Mouse (Mus musculus): ENCODE results near the gene Spaca4.
A peak's percentile ranks its signal among the peaks of the same experiment; 100 is the strongest.

Gene Spaca4

GRCm38 (mm10) chr7:45712022-45712757, 13.4 kb downstream of the Spaca4 start:
- DNase-seq (ENCODE audit: low spot score): peak; percentile 76

DNA sequence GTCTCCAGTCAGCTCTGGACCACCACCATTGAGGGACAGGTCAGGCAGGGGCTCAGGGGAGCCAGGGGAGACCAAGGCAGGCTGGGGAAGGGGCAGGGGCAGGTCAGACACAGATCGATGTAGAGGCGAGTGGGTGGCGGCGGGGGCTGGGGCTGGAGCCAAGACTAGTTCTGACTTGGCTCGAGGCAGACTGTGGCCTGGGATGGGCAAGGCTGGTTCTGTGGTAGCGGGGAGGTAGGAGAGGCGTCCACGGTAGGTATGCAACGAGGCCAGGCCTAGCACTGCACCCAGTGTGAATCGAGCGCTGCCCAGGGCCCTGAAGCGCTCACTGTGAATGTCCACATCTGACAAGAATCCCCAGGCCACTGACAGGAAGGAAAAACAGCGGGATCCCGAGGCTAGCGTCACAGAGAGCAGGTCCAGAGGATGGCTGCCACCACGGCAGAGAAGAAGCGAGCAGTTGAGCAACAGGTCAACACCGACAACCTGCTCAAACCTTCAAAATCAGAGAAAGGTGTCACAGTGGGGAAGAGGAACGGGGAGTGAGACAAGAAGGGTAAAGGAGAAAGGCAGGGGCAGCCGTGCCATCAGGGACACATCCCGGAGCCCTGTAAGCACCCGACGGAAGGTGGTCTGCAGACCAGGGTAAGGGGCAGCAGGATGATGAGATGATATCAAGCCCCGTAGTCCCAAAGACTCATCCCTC, 14.1 kb downstream of the Spaca4 start:
- DNase-seq (ENCODE audit: low spot score): no peak

- DNase-seq (ENCODE audit: low spot score): no peak
Observed at GRCm38 (mm10) chr7:45710477-45711191, 15.0 kb downstream of the Spaca4 start.

GRCm38 (mm10) chr7:45709677-45710355, 15.8 kb downstream of the Spaca4 start:
- DNase-seq (ENCODE audit: low spot score): no peak

DNA sequence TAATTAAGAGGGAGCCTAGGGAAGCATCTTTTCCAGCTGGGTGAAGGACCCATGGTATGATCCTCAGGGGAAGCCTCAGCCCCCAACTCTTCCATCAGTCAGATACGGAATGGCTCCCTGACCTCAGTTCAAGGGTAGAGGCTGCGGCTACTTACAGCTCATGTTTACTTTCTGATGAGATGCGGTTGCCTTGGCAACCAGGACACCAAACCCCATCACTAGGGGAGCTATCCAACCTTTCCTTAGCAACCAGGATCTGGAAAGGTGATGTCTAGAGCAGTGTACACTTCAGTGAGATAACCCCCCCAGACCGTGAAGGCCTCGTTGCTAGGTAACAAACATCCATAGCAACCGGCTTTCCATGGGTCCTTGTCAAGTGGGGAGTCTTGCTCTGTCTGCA, 16.6 kb downstream of the Spaca4 start:
- DNase-seq (ENCODE audit: low spot score): no peak

GRCm38 (mm10) chr7:45708221-45708761, 17.3 kb downstream of the Spaca4 start:
- no peak for DNase-seq (ENCODE audit: low spot score)

DNA sequence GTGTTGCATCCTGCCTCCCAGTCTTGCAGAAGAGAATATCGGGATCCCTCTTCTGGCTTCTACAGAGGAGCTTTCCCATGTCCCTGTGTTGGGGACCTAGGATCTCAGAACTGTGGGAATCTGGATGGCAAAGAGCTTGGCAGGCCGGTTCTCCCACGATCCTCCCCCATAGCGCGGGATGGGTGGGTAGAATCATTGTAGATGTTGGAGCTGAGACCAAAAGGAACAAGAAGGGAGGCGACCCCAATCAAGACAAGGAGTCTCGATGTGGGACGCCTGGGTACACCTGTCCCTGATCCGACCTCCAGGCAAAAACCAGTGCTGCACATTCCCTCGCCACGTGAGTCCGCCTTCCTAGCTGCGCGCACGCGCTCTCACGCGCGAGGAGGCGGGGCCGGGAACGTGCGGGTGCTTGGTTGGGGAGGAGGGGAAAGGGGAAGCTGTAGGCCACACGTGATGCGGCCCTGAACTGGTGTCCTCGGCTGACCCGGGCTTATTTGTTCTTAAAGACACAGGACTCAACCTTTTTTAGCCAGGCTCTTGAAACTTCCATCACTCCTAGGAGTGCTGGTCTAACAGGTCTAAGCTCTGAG, 18.1 kb downstream of the Spaca4 start:
- peak; percentile 96 for DNase-seq (ENCODE audit: low spot score)

GRCm38 (mm10) chr7:45706721-45707241, 18.8 kb downstream of the Spaca4 start:
- DNase-seq (ENCODE audit: low spot score): peak; percentile 92

DNA sequence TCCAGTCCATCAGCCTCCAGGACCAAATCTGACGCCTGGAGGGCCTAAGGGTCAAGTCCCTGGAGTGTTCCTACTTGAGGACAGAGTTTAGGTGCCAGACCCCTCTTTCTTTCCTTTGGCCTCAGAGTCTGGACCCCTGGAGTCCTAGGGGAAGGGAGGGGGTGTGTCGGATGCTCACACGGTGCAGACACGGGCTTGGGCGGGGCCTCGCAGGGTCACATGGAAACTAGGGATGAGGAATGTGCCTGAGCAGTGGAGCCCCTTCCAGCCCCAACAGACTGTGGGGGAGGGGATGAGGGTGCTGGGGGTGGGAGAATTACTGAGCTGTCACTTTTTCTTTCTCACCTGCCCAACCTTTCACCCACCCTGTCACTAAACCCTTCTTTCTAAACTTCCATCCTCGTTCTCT, 19.7 kb downstream of the Spaca4 start:
- DNase-seq (ENCODE audit: low spot score): peak; percentile 81

DNA sequence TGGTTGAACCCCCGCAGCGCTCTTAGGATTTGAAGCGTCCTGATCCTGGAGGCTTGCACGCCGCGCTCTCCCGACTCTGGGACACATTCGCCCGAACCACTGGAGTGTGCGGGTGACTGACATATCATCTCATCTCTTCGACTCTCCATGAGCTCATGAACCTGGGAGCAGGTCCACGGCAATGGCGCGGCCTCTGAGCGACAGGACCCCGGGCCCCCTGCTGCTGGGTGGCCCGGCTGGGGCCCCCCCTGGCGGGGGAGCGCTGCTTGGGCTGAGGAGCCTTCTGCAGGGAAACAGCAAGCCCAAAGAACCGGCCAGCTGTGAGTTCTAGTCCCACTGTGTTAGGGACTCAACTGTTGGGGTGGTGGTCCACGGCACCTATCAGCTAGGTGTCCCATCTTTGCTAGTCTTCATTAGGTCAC, 20.2 kb downstream of the Spaca4 start:
- DNase-seq (ENCODE audit: low spot score): no peak

- DNase-seq (ENCODE audit: low spot score): peak; percentile 97
Observed at GRCm38 (mm10) chr7:45704730-45705442, 20.7 kb downstream of the Spaca4 start, which contains the start of gene Dbp. TSS of gene Dbp (plus strand) at chr7:45705088.

- DNase-seq (ENCODE audit: low spot score): peak; percentile 57
Observed at GRCm38 (mm10) chr7:45704046-45704559, 21.5 kb downstream of the Spaca4 start.

DNA sequence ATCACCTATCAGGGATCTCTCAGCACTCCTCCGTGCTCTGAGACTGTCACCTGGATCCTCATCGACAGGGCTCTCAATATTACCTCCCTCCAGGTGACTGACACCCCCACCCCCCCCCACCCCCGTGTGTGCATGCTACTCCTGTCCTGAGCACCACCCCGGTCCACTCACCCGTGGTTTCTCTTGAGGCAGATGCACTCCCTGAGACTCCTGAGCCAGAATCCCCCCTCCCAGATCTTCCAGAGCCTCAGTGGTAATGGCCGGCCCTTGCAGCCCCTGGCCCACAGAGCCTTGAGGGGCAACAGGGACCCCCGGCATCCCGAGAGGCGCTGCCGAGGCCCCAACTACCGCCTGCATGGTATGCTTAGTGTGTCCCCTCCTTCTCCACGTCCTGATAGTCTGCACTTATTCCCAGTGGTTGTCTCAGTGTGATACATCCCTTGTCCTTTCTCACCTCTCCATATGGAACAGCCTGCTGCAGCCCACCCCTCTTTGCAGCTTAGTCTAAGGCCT, 22.0 kb downstream of the Spaca4 start:
- DNase-seq (ENCODE audit: low spot score): no peak

DNA sequence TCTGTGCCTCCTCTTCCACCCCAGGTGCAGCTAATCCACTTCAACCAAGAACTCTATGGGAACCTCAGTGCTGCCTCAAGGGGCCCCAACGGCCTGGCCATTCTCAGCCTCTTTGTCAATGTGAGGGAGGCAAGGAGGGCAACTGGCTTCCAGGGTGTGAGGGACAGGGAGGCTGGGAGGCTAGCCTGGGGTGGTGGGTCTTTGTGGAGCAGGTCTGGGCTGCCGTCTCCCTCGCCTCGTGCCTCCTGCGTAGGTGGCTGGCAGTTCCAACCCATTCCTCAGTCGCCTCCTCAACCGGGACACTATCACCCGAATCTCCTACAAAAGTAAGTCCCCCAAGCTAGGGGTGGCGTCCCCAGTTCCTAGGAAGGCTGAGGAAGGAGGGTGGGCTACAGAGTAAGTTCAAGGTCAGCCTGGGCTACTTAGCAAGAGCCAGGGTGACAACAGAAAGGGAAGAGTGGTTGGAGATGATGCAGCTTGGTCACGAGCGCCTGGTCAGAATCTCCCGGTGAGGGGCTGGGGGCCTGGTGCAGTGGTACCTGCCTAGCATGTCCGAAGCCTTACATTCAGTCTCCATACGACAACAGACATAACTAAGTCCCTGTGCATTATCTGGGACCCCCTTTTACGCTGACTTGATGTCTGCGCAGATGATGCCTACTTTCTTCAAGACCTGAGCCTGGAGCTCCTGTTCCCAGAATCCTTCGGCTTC, 22.6 kb downstream of the Spaca4 start:
- no peak for DNase-seq (ENCODE audit: low spot score)

- DNase-seq (ENCODE audit: low spot score): no peak
Observed at GRCm38 (mm10) chr7:45702316-45702715, 23.3 kb downstream of the Spaca4 start.

GRCm38 (mm10) chr7:45701607-45702006, 24.0 kb downstream of the Spaca4 start:
- no peak for DNase-seq (ENCODE audit: low spot score)

DNA sequence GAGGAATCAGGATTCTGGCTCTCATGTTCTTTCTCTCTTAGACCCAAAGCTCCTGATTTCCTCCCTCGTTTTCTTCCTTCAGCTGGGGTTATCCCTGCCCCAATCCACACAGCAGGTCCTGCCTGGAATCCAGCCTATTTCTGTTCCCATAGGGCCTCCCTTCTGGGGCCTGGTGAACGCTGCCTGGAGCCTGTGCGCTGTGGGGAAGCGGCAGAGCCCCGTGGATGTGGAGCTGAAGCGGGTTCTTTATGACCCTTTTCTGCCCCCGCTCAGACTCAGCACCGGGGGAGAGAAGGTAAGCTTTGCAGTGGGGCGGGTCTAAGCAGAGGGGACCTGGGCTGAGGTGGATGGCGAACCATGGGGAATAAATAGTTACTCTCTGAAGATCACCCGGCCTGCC, 24.5 kb downstream of the Spaca4 start:
- DNase-seq (ENCODE audit: low spot score): no peak

DNA sequence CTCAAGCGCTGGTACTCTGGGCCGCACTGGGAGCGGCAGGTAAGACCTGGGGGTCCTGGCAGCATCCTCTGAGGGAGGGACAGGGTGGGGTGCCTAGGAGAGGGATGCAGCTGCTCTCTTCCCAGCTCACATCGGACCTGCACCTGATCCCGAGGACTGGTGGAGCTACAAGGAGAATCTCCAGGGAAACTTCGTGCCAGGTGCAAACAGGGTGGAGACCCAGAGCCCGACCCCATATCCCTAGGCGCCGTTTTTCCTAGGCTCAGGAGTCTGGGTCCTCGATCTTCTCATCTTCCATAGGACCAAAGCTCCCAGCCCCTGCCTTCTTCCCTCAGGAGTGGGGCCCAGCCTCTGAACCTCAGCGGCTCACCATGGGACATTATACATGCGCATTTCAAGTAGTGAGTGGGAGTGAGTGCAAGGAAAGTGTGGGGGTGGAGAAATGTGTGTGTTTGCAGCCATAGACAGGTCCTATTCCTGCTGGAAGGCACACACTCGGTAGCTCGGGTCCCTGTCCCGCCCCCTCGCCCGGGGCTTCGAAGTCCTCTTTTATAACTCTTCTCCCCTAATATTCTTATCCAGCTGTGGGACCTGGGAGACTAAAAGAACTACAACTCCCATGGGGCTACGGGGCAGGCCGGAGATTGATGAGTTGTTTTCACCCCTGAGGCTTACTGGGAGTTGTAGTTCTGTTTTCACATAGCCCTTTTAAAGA, 25.2 kb downstream of the Spaca4 start:
- DNase-seq (ENCODE audit: low spot score): peak; percentile 65
